Mouse (Mus musculus): ENCODE measurements around the gene Klhdc10. TPM values are rescaled to one million over a fixed set of nuclear protein-coding genes. Genes with fewer than 3 reads are reported as not detected.

The Klhdc10 gene
- total RNA-seq (2023), result 17.6 to 24.6 TPM (median 18.5 TPM) in 4 replicates

DNA sequence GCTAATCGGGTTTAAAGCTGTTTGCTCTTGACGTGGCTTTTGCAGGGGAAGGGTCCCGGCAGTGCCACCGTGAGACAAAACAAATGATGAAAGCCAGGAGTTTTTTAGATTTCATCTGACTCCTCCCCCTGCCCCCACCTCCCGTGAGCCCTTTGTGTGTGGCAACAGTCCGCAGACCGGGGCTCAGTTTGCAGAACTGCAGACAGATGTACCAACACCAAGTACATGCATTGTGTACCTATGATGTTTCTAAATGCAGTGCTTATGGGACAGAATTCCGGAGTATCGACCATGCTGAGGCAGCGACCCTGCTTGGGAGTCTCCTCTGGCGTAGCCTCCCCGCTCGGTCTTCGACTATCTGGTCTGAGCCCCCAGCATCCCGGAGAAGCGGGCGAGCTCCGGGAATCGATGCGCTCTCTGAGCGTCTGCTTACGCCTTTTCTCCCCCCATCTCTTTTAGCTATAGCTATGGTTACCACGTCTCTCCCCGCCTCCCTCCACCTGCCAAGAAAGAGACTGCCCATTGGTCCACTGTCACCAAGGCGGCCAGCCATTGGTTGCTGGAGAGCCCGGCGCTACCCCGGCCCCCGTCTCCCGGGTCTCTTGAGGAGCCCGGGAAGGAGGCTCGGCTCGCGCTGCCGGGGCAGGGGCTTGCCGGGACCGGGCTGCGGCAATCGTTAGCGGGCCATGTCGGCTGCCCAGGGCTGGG, at the start of gene Klhdc10:
Gene Klhdc10 (plus strand): TSS at position 561 of the 708 bp plus-strand sequence.

DNA sequence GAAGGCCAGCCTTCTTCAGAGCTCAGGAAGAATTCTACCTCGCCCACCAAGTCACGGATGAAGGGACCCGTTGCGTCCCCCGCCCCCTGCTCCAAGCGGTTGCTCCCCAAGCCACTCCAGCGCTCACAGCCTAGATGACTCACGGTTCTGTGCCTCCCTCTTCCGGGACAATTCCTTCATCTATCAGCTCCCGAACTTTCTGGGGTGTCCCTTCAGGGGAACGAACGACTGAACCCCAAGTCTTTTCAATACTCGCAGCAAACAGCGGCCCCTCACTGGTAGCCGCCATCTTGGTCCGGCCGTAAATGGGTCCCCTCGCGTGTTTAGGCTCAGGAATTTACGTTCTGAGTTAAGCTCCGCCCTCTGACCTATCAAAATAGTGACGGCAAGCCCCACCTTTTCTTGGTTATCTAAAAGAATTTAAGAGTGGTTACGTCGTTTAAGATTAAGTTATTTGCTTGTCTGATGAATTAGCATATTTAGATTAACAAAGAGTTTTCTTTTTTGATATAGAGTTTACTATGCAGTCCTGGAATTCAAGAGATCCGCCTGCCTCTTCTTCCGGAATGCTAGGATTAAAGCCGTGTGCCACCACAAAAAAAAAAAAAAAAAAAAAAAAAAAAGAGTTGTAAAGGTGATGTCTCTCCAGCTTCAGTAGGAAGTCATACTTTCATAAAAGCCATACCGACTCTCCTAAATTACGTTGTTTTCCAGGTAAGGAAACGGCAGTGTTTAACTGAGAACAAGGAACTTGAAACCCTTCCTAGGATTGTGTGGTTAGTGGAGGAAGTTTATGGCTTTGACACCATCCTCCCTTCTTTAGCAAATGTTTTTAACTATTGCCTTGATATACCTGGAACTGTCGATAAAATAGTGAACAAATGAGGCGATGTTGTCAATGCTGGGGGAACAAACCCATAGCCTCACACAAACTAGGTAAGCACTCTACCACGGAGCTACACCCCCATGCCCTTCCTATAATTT, 10.7 kb upstream of the Klhdc10 start, which contains the start of gene Zc3hc1:
Gene Zc3hc1 (minus strand): TSS at position 315 of the 984 bp plus-strand sequence.

Other genes with a start within 250 kb of the Klhdc10 start
- gene Ube2h, start 97.3 kb upstream of the Klhdc10 start, total RNA-seq (2023), result 105 to 116 TPM (median 106 TPM) in 4 replicates
- gene Zc3hc1, start 10.8 kb upstream of the Klhdc10 start, total RNA-seq (2023), result 29.9 to 43.3 TPM (median 31.1 TPM) in 4 replicates
- gene Tmem209, start 107.9 kb downstream of the Klhdc10 start, total RNA-seq (2023), result 32.1 to 35.5 TPM (median 33.7 TPM) in 4 replicates
- 0.81 to 1.8 TPM (median 1.0 TPM) in 3 of 4 replicates, not detected in the other for gene Ssmem1, start 108.0 kb downstream of the Klhdc10 start, total RNA-seq (2023)
- gene Cpa2, start 139.7 kb downstream of the Klhdc10 start, total RNA-seq (2023), result not detected in 4 replicates
- gene Cpa4, start 166.5 kb downstream of the Klhdc10 start, total RNA-seq (2023), result not detected in 4 replicates
- gene Cpa5, start 209.1 kb downstream of the Klhdc10 start, total RNA-seq (2023), result not detected in 4 replicates
- 1.6 TPM in 1 of 4 replicates, not detected in the others for gene Cpa1, start 237.3 kb downstream of the Klhdc10 start, total RNA-seq (2023)